Mouse (Mus musculus): ENCODE results near the gene Gm13279. TPM values are rescaled to one million over a fixed set of nuclear protein-coding genes. Genes with fewer than 3 reads are reported as not detected.
"Not testable (repeated sequence)": the region's sequence is repeated elsewhere in the genome, so short reads cannot be mapped to it uniquely, and the experiment has no call there.

The Gm13279 gene
- total RNA-seq, 2 experiments from 2014 or later: not detected

DNA sequence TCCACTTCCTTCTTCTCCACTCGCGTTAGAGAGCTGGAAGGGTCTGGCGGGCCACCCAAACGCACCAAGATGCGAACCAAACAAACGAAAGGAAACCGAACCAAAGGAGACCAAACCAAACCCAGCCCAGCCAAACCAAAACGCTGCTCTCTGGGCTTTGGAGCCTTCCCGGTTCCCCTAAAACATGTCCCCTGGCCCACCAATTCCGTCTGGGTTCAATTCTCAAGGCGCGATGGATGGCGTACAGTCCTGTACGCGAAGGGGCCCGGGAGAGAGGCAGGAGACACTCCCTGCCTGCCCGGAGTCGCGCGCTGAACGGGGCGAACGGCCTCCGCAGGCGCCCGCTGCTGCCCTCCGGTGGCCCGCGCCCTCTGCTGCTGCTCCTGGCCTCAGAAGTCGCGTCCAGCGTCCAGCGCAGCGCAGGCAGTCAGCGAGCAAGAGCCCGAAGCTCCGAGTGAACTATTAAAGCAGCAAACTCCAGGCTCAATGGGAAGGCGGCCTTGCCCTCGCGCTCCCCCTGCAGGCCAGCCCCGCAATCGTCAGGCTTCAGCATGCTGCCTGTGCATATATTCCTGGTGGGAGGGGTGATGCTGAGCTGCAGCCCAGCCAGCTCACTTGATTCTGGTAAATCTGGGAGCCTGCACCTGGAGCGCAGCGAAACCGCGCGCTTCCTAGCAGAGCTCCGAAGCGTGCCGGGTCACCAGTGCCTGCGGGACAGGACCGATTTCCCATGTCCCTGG lies 3.1 kb upstream of the Gm13279 start, which contains the start of gene Gm13275:
Gm13275 (plus strand) TSS at position 552 of the 740 bp plus-strand sequence.
- peak; percentile 2 to 17 for DNase-seq

GRCm38 (mm10) chr4:88799365-88799764 lies 2.2 kb downstream of the Gm13279 start, which contains the start of gene Gm13285:
Gene Gm13285, plus strand, starts transcription at chr4:88799665.
- not testable (repeated sequence) for DNase-seq

GRCm38 (mm10) chr4:88802954-88803353 lies 5.8 kb downstream of the Gm13279 start, which contains the start of gene Gm13287:
Gene Gm13287, plus strand, starts transcription at chr4:88803254.
- not testable (repeated sequence) for DNase-seq

DNA sequence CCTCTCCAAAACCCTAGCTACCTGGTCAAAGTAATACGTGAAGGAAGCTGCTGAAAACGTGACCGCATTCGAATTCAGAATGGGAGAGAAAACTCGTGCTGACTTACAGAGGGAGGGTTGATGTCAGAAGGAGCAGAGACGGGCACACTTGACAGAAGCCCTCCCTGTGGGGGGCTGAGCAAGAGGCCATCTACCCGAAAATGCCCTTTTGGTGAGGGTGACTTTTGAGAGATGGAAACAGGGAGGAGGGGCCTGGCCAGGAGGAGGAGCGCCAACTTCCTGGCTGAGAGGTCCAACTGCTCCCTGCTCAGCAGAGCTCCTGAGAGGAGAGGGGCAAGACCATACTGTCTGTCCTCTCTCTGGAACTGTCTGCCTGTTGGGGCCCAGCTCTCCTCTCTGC lies 8.0 kb downstream of the Gm13279 start, which contains the start of gene Gm13288:
Gm13288 (plus strand) TSS at position 301 of the 400 bp plus-strand sequence.
- not testable (repeated sequence) for DNase-seq

DNA sequence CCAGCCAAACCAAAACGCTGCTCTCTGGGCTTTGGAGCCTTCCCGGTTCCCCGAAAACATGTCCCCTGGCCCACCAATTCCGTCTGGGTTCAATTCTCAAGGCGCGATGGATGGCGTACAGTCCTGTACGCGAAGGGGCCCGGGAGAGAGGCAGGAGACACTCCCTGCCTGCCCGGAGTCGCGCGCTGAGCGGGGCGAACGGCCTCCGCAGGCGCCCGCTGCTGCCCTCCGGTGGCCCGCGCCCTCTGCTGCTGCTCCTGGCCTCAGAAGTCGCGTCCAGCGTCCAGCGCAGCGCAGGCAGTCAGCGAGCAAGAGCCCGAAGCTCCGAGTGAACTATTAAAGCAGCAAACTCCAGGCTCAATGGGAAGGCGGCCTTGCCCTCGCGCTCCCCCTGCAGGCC lies 8.6 kb downstream of the Gm13279 start:
- DNase-seq: peak; percentile 49 to 57

DNA sequence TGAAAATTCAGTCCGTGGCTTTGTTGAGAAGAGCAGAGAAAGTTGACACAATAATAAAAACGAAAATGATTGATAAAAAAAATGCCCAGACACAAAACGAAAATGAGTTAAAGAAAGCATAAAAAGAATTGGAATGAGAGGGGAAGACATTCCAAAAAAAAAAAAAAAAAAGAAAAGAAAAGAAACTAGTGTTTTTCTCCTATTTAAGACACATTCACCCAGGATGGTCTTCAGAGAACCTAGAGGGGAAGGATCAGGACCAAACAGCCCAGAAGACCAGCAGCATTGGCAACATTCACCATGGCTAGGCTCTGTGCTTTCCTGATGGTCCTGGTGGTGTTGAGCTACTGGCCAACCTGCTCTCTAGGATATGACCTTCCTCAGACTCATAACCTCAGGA lies 18.7 kb downstream of the Gm13279 start, which contains the start of gene Ifna7:
Ifna7 (plus strand) TSS at position 301 of the 400 bp plus-strand sequence.
- DNase-seq: no peak

DNA sequence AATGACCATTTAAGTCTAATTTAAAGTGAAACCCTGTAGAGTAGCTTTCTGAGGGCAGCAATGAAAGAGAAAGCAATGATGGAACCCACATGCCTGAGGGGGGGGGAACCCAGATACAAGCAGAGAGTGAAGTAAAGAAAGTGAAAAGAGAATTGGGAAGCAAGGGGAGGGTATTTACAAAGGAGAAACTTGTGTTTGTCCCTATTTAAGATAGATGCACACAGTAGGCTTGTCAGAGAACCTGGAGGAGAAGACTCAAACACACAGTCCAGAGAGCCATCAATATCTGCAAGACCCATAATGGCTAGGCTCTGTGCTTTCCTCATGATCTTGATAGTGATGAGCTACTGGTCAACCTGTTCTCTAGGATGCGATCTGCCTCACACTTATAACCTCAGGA lies 22.5 kb downstream of the Gm13279 start, which contains the start of gene Ifna11:
Ifna11 (plus strand) TSS at position 301 of the 400 bp plus-strand sequence.
- no peak for DNase-seq

DNA sequence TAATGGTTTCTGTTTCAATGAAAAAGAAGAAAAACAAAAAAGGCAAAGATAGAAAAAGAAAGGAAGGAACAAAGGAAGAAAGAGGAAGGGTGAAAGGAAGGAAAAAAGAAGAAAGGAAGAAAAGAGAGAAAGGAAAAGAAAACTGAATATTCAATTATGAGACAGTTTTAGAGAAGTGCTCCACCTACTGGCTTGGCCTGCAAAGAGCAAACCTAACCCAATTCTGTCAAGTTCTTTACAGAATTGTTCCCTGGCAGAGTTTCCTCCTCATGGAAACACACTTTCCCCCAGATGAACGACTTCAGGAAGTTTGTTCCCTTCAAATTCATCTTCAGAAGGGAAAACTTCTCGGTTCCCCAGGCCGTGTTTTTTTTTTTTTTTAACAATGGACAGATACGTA lies 25.8 kb downstream of the Gm13279 start:
- DNase-seq: peak in 1 of 2 experiments; percentile 9

- not testable (repeated sequence) for DNase-seq
Observed at GRCm38 (mm10) chr4:88827116-88827515, 29.9 kb downstream of the Gm13279 start, which contains the start of gene Ifna6. Gene Ifna6, plus strand, starts transcription at chr4:88827416.

DNA sequence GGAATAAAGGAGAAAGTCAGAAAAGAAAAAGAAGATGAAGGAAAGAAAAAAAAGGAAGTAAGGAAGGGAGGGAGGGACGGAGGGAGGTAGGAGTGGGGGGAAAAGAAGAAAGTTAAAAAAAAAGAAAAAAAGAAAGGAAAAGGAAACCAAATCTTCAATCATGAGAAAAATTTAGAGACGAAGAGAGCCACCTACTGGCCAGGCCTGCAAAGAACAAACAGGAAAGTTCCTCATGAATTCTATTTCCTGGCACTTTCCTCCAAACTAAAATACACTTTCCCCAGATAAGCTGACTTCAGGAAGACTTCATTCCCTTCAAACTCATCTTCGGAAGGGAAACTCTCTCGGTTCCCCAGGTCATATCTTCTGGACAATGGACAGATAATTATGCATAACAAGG lies 33.3 kb downstream of the Gm13279 start:
- DNase-seq: peak; percentile 3 to 37

DNA sequence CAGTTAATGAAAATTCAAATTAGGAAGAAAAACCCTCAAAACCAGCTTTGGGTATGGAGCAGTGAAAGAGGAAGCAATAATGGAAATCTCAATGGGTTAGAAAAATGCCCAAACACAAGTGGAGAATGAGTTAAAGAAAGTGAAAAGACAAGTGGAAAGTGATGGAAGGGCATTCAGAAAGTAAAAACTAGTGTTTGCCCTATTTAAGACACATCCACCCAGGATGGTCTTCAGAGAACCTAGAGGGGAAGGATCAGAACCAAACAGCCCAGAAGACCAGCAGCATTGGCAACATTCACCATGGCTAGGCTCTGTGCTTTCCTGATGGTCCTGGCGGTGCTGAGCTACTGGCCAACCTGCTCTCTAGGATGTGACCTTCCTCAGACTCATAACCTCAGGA lies 38.0 kb downstream of the Gm13279 start, which contains the start of gene Ifna5:
Ifna5 (plus strand) TSS at position 301 of the 400 bp plus-strand sequence.
- DNase-seq: not testable (repeated sequence)

DNA sequence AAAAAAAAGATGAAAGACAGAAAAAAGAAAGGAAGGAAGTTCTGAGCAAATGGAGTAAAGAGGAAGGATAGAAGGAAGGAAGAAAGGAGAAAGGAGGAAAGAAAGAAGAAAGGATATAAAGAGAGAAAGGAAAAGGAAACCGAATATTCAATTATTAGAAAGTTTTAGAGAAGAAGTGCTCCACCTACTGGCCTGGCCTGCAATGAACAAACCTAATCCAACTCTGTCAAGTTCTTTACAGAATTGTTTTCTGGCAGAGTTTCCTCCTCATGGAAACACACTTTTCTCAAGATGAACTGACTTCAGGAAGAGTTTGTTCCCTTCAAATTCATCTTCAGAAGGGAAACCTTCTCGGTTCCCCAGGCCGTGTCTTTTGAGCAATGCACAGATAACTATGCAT lies 41.6 kb downstream of the Gm13279 start:
- peak in 1 of 2 experiments; percentile 5 for DNase-seq

- DNase-seq: no peak
Observed at GRCm38 (mm10) chr4:88840058-88840457, 42.9 kb downstream of the Gm13279 start.

DNA sequence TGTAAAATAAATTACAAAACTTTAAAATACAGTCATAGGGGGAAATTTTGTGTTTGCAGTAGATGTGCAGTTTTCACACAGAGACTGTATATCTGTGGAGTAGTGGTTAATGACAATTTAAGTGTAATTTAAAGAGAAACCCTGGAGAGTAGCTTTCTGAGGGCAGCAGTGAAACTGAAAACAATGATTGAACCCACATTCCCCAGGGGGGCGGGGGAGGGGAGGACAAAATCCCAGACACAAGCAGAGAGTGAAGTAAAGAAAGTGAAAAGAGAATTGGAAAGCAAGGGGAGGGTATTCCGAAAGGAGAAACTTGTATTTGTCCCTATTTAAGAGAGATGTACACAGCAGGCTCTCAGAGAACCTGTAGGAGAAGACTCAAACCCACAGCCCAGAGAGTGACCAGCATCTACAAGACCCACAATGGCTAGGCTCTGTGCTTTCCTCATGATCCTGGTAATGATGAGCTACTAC lies 44.3 kb downstream of the Gm13279 start, which contains the start of gene Ifna4:
Ifna4 (plus strand) TSS at position 424 of the 474 bp plus-strand sequence.
- DNase-seq: no peak

GRCm38 (mm10) chr4:88845334-88845733 lies 48.1 kb downstream of the Gm13279 start:
- DNase-seq: no peak

Other genes with a start within 250 kb of the Gm13279 start
- gene Ifna15, start 239.2 kb upstream of the Gm13279 start, total RNA-seq (2021): not detected
- not detected for gene Ifna14, start 225.6 kb upstream of the Gm13279 start, total RNA-seq (2021)
- not detected for gene Ifna9, start 205.0 kb upstream of the Gm13279 start, total RNA-seq (2021)
- not detected for gene Ifna12, start 194.0 kb upstream of the Gm13279 start, total RNA-seq (2021)
- gene C87499, start 163.0 kb upstream of the Gm13279 start, total RNA-seq (2021): not detected
- gene Ifna13, start 152.9 kb upstream of the Gm13279 start, total RNA-seq (2021): not detected
- not detected for gene Ifna16, start 120.5 kb upstream of the Gm13279 start, total RNA-seq (2021)
- not detected for gene Ifna2, start 113.5 kb upstream of the Gm13279 start, total RNA-seq (2021)
- gene Ifnab, start 106.0 kb upstream of the Gm13279 start, total RNA-seq (2021): not detected
- gene Gm26566, start 75.6 kb upstream of the Gm13279 start, total RNA-seq (2021): under 1 TPM; 0.36 to 0.60 TPM
- gene Klhl9, start 74.9 kb upstream of the Gm13279 start, total RNA-seq (2021): 10 to 100 TPM; 82.5 to 89.7 TPM
- not detected for gene Gm13271, start 42.5 kb upstream of the Gm13279 start, total RNA-seq (2021)
- gene Gm13283, start 37.3 kb upstream of the Gm13279 start, total RNA-seq (2021): under 1 TPM in 1 of 2 experiments, not detected in 1; 0.20 TPM
- gene Gm13290, start 23.6 kb upstream of the Gm13279 start, total RNA-seq (2021): not detected
- gene Gm13289, start 20.5 kb upstream of the Gm13279 start, total RNA-seq (2021): not detected
- not detected for gene Gm13272, start 17.5 kb upstream of the Gm13279 start, total RNA-seq (2021)
- gene Ifnz, start 15.3 kb upstream of the Gm13279 start, total RNA-seq (2021): under 1 TPM in 1 of 2 experiments, not detected in 1; 0.20 TPM
- gene Gm13276, start 11.7 kb upstream of the Gm13279 start, total RNA-seq (2021): not detected
- not detected for gene Gm13277, start 8.8 kb upstream of the Gm13279 start, total RNA-seq (2021)
- not detected for gene Gm13278, start 5.8 kb upstream of the Gm13279 start, total RNA-seq (2021)
- not detected for gene Gm13275, start 2.9 kb upstream of the Gm13279 start, total RNA-seq (2021)
- gene Gm13285, start 2.3 kb downstream of the Gm13279 start, total RNA-seq (2021): not detected
- not detected for gene Gm13287, start 5.9 kb downstream of the Gm13279 start, total RNA-seq (2021)
- under 1 TPM in 1 of 2 experiments, not detected in 1; 0.10 TPM for gene Gm13288, start 8.1 kb downstream of the Gm13279 start, total RNA-seq (2021)
- gene Ifna7, start 18.8 kb downstream of the Gm13279 start, total RNA-seq (2021): not detected
- gene Ifna11, start 22.6 kb downstream of the Gm13279 start, total RNA-seq (2021): not detected
- gene Ifna6, start 30.0 kb downstream of the Gm13279 start, total RNA-seq (2021): not detected
- not detected for gene Ifna5, start 38.1 kb downstream of the Gm13279 start, total RNA-seq (2021)
- not detected for gene Ifna4, start 44.5 kb downstream of the Gm13279 start, total RNA-seq (2021)
- not detected for gene Ifna1, start 52.7 kb downstream of the Gm13279 start, total RNA-seq (2021)
- not detected for gene Ifne, start 82.8 kb downstream of the Gm13279 start, total RNA-seq (2021)

All from adrenal gland, postnatal 36 days (tissue).